Mouse (Mus musculus) midbrain, postnatal 0 days (tissue): Measurements from ENCODE around the gene Mei1. TPM values are rescaled to one million over a fixed set of nuclear protein-coding genes. Genes with fewer than 3 reads are reported as not detected.
A peak's percentile ranks its signal among the peaks of the same experiment; 100 is the strongest.

Source experiments
- ATAC-seq: fragments of 200-750 bp; cut with Nextera tagmentation; 2 replicates; pipeline ENCODE4 v1.8.0; 2017; ENCODE audit warnings: moderate number of reproducible peaks, mild to moderate bottlenecking, moderate TSS enrichment, moderate library complexity; ENCODE audit not compliant: low FRiP score
- DNase-seq: peaks from one replicate; pipeline ENCODE4 v3.0.0-alpha.2; 2015; ENCODE audit warnings: low spot score
- H3K27ac ChIP-seq: fragments of 300-500 bp; sonication (generic); 2 replicates; pipeline ENCODE4 v1.5.1; 2014; ENCODE audit warnings: low read depth, mild to moderate bottlenecking, low read length, mixed read lengths
- H3K27me3 ChIP-seq: fragments of 300-500 bp; sonication (generic); 2 replicates; pipeline ENCODE4 v1.6.1; 2014; ENCODE audit warnings: low read length, control low read depth, mixed read lengths; ENCODE audit not compliant: insufficient read depth
- H3K36me3 ChIP-seq: fragments of 300-500 bp; sonication (generic); 2 replicates; pipeline ENCODE4 v1.6.1; 2014; ENCODE audit warnings: low read length, control low read depth, mixed read lengths; ENCODE audit not compliant: insufficient read depth
- H3K4me1 ChIP-seq: fragments of 300-500 bp; sonication (generic); 2 replicates; pipeline ENCODE4 v1.6.1; 2014; ENCODE audit warnings: mild to moderate bottlenecking, control low read depth, antibody characterized with exemption, low read length, mixed read lengths; ENCODE audit not compliant: insufficient read depth
- H3K4me2 ChIP-seq: fragments of 300-500 bp; sonication (generic); 2 replicates; pipeline ENCODE4 v1.6.1; 2014; ENCODE audit warnings: low read depth, mild to moderate bottlenecking, low read length, mixed read lengths; ENCODE audit not compliant: poor library complexity, severe bottlenecking
- H3K4me3 ChIP-seq: fragments of 300-500 bp; sonication (generic); 2 replicates; pipeline ENCODE4 v1.5.1; 2014; ENCODE audit warnings: low read depth, mild to moderate bottlenecking, low read length, moderate library complexity
- H3K9ac ChIP-seq: fragments of 300-500 bp; sonication (generic); replicated peaks from 2 replicates; pipeline ENCODE4 v1.6.1; 2014; ENCODE audit warnings: mild to moderate bottlenecking, low read length, moderate library complexity, mixed read lengths; ENCODE audit not compliant: poor library complexity, severe bottlenecking
- H3K9me3 ChIP-seq: fragments of 300-500 bp; sonication (generic); 2 replicates; pipeline ENCODE4 v1.6.1; 2016; ENCODE audit warnings: low read length, control low read depth
- CTCF ChIP-seq: IDR thresholded peaks from 2 replicates; pipeline ENCODE4 v1.5.1; 2016; ENCODE audit warnings: antibody characterized with exemption, mild to moderate bottlenecking
- WGBS: fragments of 180-500 bp; shearing (Covaris S2); extraction: QIAGEN DNeasy Blood & Tissue Kit; methylation state at CpG from one replicate; pipeline ENCODE4 v1.1.7; 2014; 5-methylcytosine and 5-hydroxymethylcytosine counted together
- polyA plus RNA-seq: library from polyadenylated mRNA; unstranded; fragments of >200 nt; fragmentation: Nextera tagmentation; extraction: Ambion mirVana; gene quantifications from 2 replicates; pipeline ENCODE4 v1.2.1, GENCODE M21; 2015
- total RNA-seq: library from RNA; depleted of rRNA; stranded (reverse); fragments of >200 nt; gene quantifications from 2 replicates; pipeline ENCODE4 v1.2.3, GENCODE M21; 2014

Gene Mei1
- total and polyA plus RNA-seq, 2 experiments from 2014 or later, result 0.16 TPM; not detected in 1

- TF ChIP-seq CTCF, result no peak
Observed at GRCm38 (mm10) chr15:82073490-82073889, 3.7 kb downstream of the Mei1 start.

GRCm38 (mm10) chr15:82079883-82080282, 10.1 kb downstream of the Mei1 start:
- H3K4me2 ChIP-seq, result no peak overlapping the region
- no peak overlapping the region for H3K4me3 ChIP-seq
- DNase-seq (no peak), ATAC-seq (no peak)
- no peaks in the 10 kb centered on the region for H3K4me1 ChIP-seq
- no peak overlapping the region for H3K27ac ChIP-seq
- WGBS, result 71% methylated on average over 10 of the region's 10 CpGs
- no peak overlapping the region for H3K9ac ChIP-seq
- H3K27me3 ChIP-seq, result no peaks in the 10 kb centered on the region
- TF ChIP-seq CTCF, result no peak
- no peaks in the 10 kb centered on the region for H3K36me3 ChIP-seq
- no peaks in the 10 kb centered on the region for H3K9me3 ChIP-seq

More at GRCm38 (mm10) chr15:82073490-82073889, 3.7 kb downstream of the Mei1 start:
- 86% methylated on average over 7 of the region's 7 CpGs for WGBS
- H3K9ac ChIP-seq, result no peak overlapping the region
- H3K36me3 ChIP-seq, result no peaks in the 10 kb centered on the region
- no peaks in the 10 kb centered on the region for H3K9me3 ChIP-seq
- ATAC-seq, result no peak
- no peak overlapping the region for H3K27ac ChIP-seq
- peaks cover 17% of the 10 kb centered on the region for H3K27me3 ChIP-seq
- H3K4me3 ChIP-seq, result no peak overlapping the region
- no peak overlapping the region for H3K4me2 ChIP-seq
- DNase-seq, result no peak
- H3K4me1 ChIP-seq, result no peaks in the 10 kb centered on the region

GRCm38 (mm10) chr15:82081161-82081560, 11.4 kb downstream of the Mei1 start:
- peak; percentile 67 for TF ChIP-seq CTCF
- Histone ChIP-seq H3K27ac (no peak overlapping the region), H3K4me3 (no peak overlapping the region), H3K4me2 (no peak overlapping the region), H3K9ac (no peak overlapping the region), H3K27me3 (no peaks in the 10 kb centered on the region), H3K4me1 (no peaks in the 10 kb centered on the region), H3K9me3 (no peaks in the 10 kb centered on the region), H3K36me3 (no peaks in the 10 kb centered on the region)
- peak; percentile 52 for DNase-seq
- 29% methylated on average over 7 of the region's 7 CpGs for WGBS
- ATAC-seq, result no peak

- no peaks in the 10 kb centered on the region for H3K27me3 ChIP-seq
- no peaks in the 10 kb centered on the region for H3K4me1 ChIP-seq
- TF ChIP-seq CTCF, result no peak
- H3K4me3 ChIP-seq, result no peak overlapping the region
- H3K9ac ChIP-seq, result no peak overlapping the region
- ATAC-seq (no peak), DNase-seq (no peak)
- H3K4me2 ChIP-seq, result no peak overlapping the region
- WGBS, result 88% methylated on average over 9 of the region's 9 CpGs
- no peak overlapping the region for H3K27ac ChIP-seq
- no peaks in the 10 kb centered on the region for H3K36me3 ChIP-seq
- H3K9me3 ChIP-seq, result no peaks in the 10 kb centered on the region
Observed at GRCm38 (mm10) chr15:82085606-82086005, 15.8 kb downstream of the Mei1 start.

GRCm38 (mm10) chr15:82086131-82086530, 16.3 kb downstream of the Mei1 start:
- Histone ChIP-seq H3K4me1 (no peaks in the 10 kb centered on the region), H3K4me3 (no peak overlapping the region), H3K27me3 (no peaks in the 10 kb centered on the region), H3K36me3 (no peaks in the 10 kb centered on the region), H3K27ac (no peak overlapping the region), H3K4me2 (no peak overlapping the region), H3K9me3 (no peaks in the 10 kb centered on the region), H3K9ac (no peak overlapping the region)
- TF ChIP-seq CTCF, result no peak
- 84% methylated on average over 12 of the region's 12 CpGs for WGBS
- no peak for ATAC-seq
- no peak for DNase-seq

- WGBS, result 9% methylated on average over 10 of the region's 10 CpGs
- no peak for ATAC-seq
Observed at GRCm38 (mm10) chr15:82087266-82087665, 17.5 kb downstream of the Mei1 start.

More at GRCm38 (mm10) chr15:82087266-82087665, 17.5 kb downstream of the Mei1 start:
- DNase-seq, result peak; percentile 6
- Histone ChIP-seq H3K4me3 (no peak overlapping the region), H3K9ac (no peak overlapping the region), H3K4me2 (no peak overlapping the region), H3K36me3 (no peaks in the 10 kb centered on the region), H3K27me3 (no peaks in the 10 kb centered on the region), H3K4me1 (no peaks in the 10 kb centered on the region), H3K9me3 (no peaks in the 10 kb centered on the region), H3K27ac (no peak overlapping the region)
- peak; percentile 36 for TF ChIP-seq CTCF
